Mouse (Mus musculus): ENCODE data around the gene Tmigd1. TPM values are rescaled to one million over a fixed set of nuclear protein-coding genes. Genes with fewer than 3 reads are reported as not detected.

Gene Tmigd1
- polyA plus RNA-seq, 1 experiment from 2014 or later = not detected

GRCm38 (mm10) chr11:76933209-76933608, 31.2 kb downstream of the Tmigd1 start:
- WGBS = 73% methylated on average over 3 of the region's 3 CpGs
- Histone ChIP-seq H3K27me3 (no peaks in the 10 kb centered on the region), H3K4me1 (no peaks in the 10 kb centered on the region), H3K9me3 (no peaks in the 10 kb centered on the region), H3K9ac (no peak overlapping the region), H3K4me2 (no peak overlapping the region), H3K27ac (no peak overlapping the region), H3K36me3 (no peaks in the 10 kb centered on the region), H3K4me3 (no peak overlapping the region)
- ATAC-seq (ENCODE audit: insufficient number of reproducible peaks, insufficient read depth, low FRiP score, low TSS enrichment, low read depth) = no peak

DNA sequence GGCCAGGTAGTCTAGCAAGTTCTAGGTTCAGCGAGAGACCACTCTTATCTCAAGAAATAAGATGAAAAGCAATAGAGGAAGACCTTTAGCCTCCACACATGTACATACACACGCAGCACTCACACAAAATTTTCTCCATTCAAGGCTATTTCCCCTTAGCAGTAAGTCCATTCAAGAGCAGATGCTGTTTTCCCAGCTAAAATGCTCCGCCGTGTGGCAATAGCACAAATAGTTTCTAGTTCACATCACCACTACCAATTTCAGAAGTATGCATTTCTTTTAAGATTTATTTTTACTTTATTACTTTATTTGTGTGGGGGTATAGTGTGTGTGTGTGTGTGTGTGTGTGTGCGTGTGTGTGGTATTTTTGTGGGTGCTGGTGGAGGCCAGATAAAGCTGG, 34.6 kb downstream of the Tmigd1 start:
- 77% methylated on average over 5 of the region's 5 CpGs for WGBS
- Histone ChIP-seq H3K9ac (no peak overlapping the region), H3K4me1 (no peaks in the 10 kb centered on the region), H3K9me3 (no peaks in the 10 kb centered on the region), H3K36me3 (no peaks in the 10 kb centered on the region), H3K4me3 (no peak overlapping the region), H3K27me3 (no peaks in the 10 kb centered on the region), H3K4me2 (no peak overlapping the region), H3K27ac (no peak overlapping the region)
- no peak for ATAC-seq (ENCODE audit: insufficient number of reproducible peaks, insufficient read depth, low FRiP score, low TSS enrichment, low read depth)

DNA sequence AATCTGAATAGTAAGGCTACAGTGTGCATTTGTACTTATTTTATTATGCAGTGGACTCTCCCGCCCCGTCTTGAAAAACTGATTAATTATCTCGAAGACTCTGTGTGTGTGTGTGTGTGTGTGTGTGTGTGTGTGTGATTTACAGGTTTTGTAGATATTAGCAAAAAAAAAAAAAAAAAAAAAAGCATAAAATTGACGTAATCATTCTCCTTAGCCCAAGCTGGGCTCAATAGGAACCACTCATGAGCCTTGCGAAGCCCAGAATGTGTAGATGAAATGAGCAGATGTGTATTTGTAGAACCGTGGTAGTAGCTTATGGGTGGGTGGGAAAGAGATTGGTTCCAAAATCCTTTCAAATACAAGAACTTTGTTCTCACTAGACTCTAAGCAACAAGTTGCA, 42.9 kb downstream of the Tmigd1 start:
- Histone ChIP-seq H3K9ac (peak overlapping the region; percentile 89), H3K27me3 (no peaks in the 10 kb centered on the region), H3K9me3 (no peaks in the 10 kb centered on the region), H3K27ac (peak overlapping the region; percentile 88), H3K4me1 (peaks cover 5% of the 10 kb centered on the region), H3K4me2 (peak overlapping the region; percentile 86), H3K4me3 (peak overlapping the region; percentile 73), H3K36me3 (0 out of 2 replicates have a peak, but pooled peaks cover 8% of the 10 kb centered on the region)
- WGBS = 64% methylated on average over 6 of the region's 6 CpGs
- no peak for ATAC-seq (ENCODE audit: insufficient number of reproducible peaks, insufficient read depth, low FRiP score, low TSS enrichment, low read depth)

GRCm38 (mm10) chr11:76945386-76946202, 43.6 kb downstream of the Tmigd1 start:
- under 1% methylated on average over 58 of the region's 58 CpGs for WGBS
- peak overlapping the region; percentile 88 for H3K27ac ChIP-seq
- no peaks in the 10 kb centered on the region for H3K9me3 ChIP-seq
- peaks cover 5% of the 10 kb centered on the region for H3K4me1 ChIP-seq
- 0 out of 2 replicates have a peak, but pooled peaks cover 8% of the 10 kb centered on the region for H3K36me3 ChIP-seq
- ATAC-seq (ENCODE audit: insufficient number of reproducible peaks, insufficient read depth, low FRiP score, low TSS enrichment, low read depth) = peak; percentile 90
- peak overlapping the region; percentile 89 for H3K9ac ChIP-seq
- no peaks in the 10 kb centered on the region for H3K27me3 ChIP-seq
- peak overlapping the region; percentile 73 for H3K4me3 ChIP-seq
- peak overlapping the region; percentile 86 for H3K4me2 ChIP-seq

DNA sequence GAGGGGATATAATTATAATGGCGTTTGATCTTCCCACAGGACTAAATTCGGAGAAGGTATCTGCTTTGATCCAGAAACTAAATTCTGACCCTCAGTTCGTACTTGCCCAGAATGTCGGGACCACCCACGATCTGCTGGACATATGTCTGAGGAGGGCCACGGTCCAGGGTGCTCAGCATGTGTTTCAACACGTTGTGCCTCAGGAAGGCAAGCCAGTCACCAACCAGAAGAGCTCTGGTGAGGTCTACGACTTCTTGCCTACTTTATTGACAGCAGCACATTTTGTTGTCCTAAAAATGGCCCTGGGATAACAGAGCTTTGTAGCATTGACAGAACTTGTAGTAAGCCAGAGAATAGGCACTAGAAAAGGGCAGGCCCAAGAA, 44.2 kb downstream of the Tmigd1 start:
- 4% methylated on average over 8 of the region's 8 CpGs for WGBS
- Histone ChIP-seq H3K27me3 (no peaks in the 10 kb centered on the region), H3K4me2 (peak overlapping the region; percentile 86), H3K9me3 (no peaks in the 10 kb centered on the region), H3K9ac (peak overlapping the region; percentile 89), H3K27ac (no peak overlapping the region), H3K36me3 (peaks cover 13% of the 10 kb centered on the region), H3K4me3 (peak overlapping the region; percentile 73), H3K4me1 (peaks cover 5% of the 10 kb centered on the region)
- no peak for ATAC-seq (ENCODE audit: insufficient number of reproducible peaks, insufficient read depth, low FRiP score, low TSS enrichment, low read depth)

- no peak for ATAC-seq (ENCODE audit: insufficient number of reproducible peaks, insufficient read depth, low FRiP score, low TSS enrichment, low read depth)
- no peak overlapping the region for H3K4me3 ChIP-seq
- H3K27me3 ChIP-seq = no peaks in the 10 kb centered on the region
- peaks cover 78% of the 10 kb centered on the region for H3K36me3 ChIP-seq
- H3K9ac ChIP-seq = no peak overlapping the region
- no peaks in the 10 kb centered on the region for H3K9me3 ChIP-seq
- 92% methylated on average over 2 of the region's 2 CpGs for WGBS
- H3K4me1 ChIP-seq = no peaks in the 10 kb centered on the region
- H3K27ac ChIP-seq = no peak overlapping the region
- no peak overlapping the region for H3K4me2 ChIP-seq
Measured at GRCm38 (mm10) chr11:76953536-76953935, 51.6 kb downstream of the Tmigd1 start.

DNA sequence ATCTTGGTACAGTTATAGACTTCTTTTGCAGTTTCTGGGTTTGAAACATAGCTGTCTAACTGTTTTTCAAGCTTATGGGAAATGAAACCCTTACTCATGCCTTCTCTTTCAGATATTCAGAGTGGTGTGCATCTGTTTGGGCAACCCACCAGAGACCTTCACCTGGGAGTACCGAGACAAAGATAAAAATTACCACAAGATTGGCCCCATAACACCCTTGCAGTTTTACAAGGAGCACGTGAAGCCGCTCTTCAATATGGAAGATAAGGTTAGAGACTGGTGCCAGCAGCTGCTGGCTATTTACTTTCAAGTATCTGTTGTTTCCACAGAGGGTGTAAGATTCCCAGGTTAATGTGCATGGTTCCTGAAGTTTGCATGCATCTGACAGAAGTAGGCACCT, 63.7 kb downstream of the Tmigd1 start:
- Histone ChIP-seq H3K4me2 (no peak overlapping the region), H3K27ac (no peak overlapping the region), H3K4me3 (no peak overlapping the region), H3K9ac (no peak overlapping the region), H3K36me3 (peaks cover 91% of the 10 kb centered on the region), H3K9me3 (no peaks in the 10 kb centered on the region), H3K4me1 (no peaks in the 10 kb centered on the region), H3K27me3 (no peaks in the 10 kb centered on the region)
- no peak for ATAC-seq (ENCODE audit: insufficient number of reproducible peaks, insufficient read depth, low FRiP score, low TSS enrichment, low read depth)
- WGBS = 93% methylated on average over 3 of the region's 3 CpGs

Other genes starting within 250 kb of the Tmigd1 start
- not detected in 2 replicates for gene Bhlha9, start 229.7 kb upstream of the Tmigd1 start, polyA plus RNA-seq (2015; fragmentation: Nextera tagmentation; extraction: Ambion mirVana)
- gene Trarg1, start 222.4 kb upstream of the Tmigd1 start, polyA plus RNA-seq (2015; fragmentation: Nextera tagmentation; extraction: Ambion mirVana) = 0.31 and 0.76 TPM in 2 replicates
- gene Gosr1, start 138.6 kb upstream of the Tmigd1 start, polyA plus RNA-seq (2015; fragmentation: Nextera tagmentation; extraction: Ambion mirVana) = 23.8 and 26.2 TPM in 2 replicates
- 9.7 and 12.5 TPM in 2 replicates for gene Cpd, start 55.1 kb upstream of the Tmigd1 start, polyA plus RNA-seq (2015; fragmentation: Nextera tagmentation; extraction: Ambion mirVana)
- gene Blmh, start 22.6 kb downstream of the Tmigd1 start, polyA plus RNA-seq (2015; fragmentation: Nextera tagmentation; extraction: Ambion mirVana) = 171 and 188 TPM in 2 replicates
- 0.89 and 0.91 TPM in 2 replicates for gene Slc6a4, start 96.4 kb downstream of the Tmigd1 start, polyA plus RNA-seq (2015; fragmentation: Nextera tagmentation; extraction: Ambion mirVana)
- 102 and 123 TPM in 2 replicates for gene Nsrp1, start 176.3 kb downstream of the Tmigd1 start, polyA plus RNA-seq (2015; fragmentation: Nextera tagmentation; extraction: Ambion mirVana)